Mouse (Mus musculus): ENCODE results near the gene Elof1. TPM values are rescaled to one million over a fixed set of nuclear protein-coding genes. Genes with fewer than 3 reads are reported as not detected.

Elof1 gene
- polyA plus RNA-seq, 1 experiment from 2014 or later = 192 TPM

GRCm38 (mm10) chr9:22066433-22066832, 50.5 kb downstream of the Elof1 start:
- H3K36me3 ChIP-seq (ENCODE audit: control insufficient read depth, insufficient read depth, low read length) = peaks cover 17% of the 10 kb centered on the region
- no peak for ATAC-seq
- no peak overlapping the region for H3K4me3 ChIP-seq (ENCODE audit: low read length)
- H3K4me2 ChIP-seq (ENCODE audit: low read length) = no peak overlapping the region
- no peaks in the 10 kb centered on the region for H3K27me3 ChIP-seq (replicated peaks; ENCODE audit: control insufficient read depth, insufficient read depth, low read length)
- peaks cover 9% of the 10 kb centered on the region for H3K4me1 ChIP-seq (ENCODE audit: control insufficient read depth, insufficient read depth, low read depth, low read length)
- no peak overlapping the region for H3K9ac ChIP-seq (ENCODE audit: low read depth, low read length)
- no peak overlapping the region for H3K27ac ChIP-seq (ENCODE audit: low read depth, low read length)
- WGBS = 74% methylated on average over 3 of the region's 3 CpGs
- no peaks in the 10 kb centered on the region for H3K9me3 ChIP-seq (ENCODE audit: control insufficient read depth, low read length)

- H3K9me3 ChIP-seq (ENCODE audit: control insufficient read depth, low read length) = no peaks in the 10 kb centered on the region
- H3K27me3 ChIP-seq (replicated peaks; ENCODE audit: control insufficient read depth, insufficient read depth, low read length) = no peaks in the 10 kb centered on the region
- H3K4me3 ChIP-seq (ENCODE audit: low read length) = no peak overlapping the region
- H3K4me1 ChIP-seq (ENCODE audit: control insufficient read depth, insufficient read depth, low read depth, low read length) = peaks cover 9% of the 10 kb centered on the region
- H3K4me2 ChIP-seq (ENCODE audit: low read length) = no peak overlapping the region
- peaks cover 17% of the 10 kb centered on the region for H3K36me3 ChIP-seq (ENCODE audit: control insufficient read depth, insufficient read depth, low read length)
- WGBS = 95% methylated on average over 11 of the region's 11 CpGs
- H3K9ac ChIP-seq (ENCODE audit: low read depth, low read length) = no peak overlapping the region
- H3K27ac ChIP-seq (ENCODE audit: low read depth, low read length) = no peak overlapping the region
- ATAC-seq = no peak
Observed at GRCm38 (mm10) chr9:22065642-22066041, 51.3 kb downstream of the Elof1 start.

- Histone ChIP-seq H3K27me3 (replicated peaks; ENCODE audit: control insufficient read depth, insufficient read depth, low read length) (no peaks in the 10 kb centered on the region), H3K36me3 (ENCODE audit: control insufficient read depth, insufficient read depth, low read length) (peaks cover 17% of the 10 kb centered on the region), H3K4me3 (ENCODE audit: low read length) (no peak overlapping the region), H3K9ac (ENCODE audit: low read depth, low read length) (no peak overlapping the region), H3K27ac (ENCODE audit: low read depth, low read length) (no peak overlapping the region), H3K9me3 (ENCODE audit: control insufficient read depth, low read length) (no peaks in the 10 kb centered on the region), H3K4me1 (ENCODE audit: control insufficient read depth, insufficient read depth, low read depth, low read length) (no peaks in the 10 kb centered on the region), H3K4me2 (ENCODE audit: low read length) (no peak overlapping the region)
- no peak for ATAC-seq
- 90% methylated on average over 3 of the region's 3 CpGs for WGBS
Observed at GRCm38 (mm10) chr9:22064341-22064740, 52.6 kb downstream of the Elof1 start.

Small RNA genes within 50 kb of the gene (microRNA-seq; reads per million reads assigned to microRNA genes)
- gene Mir7084 = not detected

Other genes starting within 250 kb of the Elof1 start
- gene Rab3d, start 199.0 kb downstream of the Elof1 start, polyA plus RNA-seq (2015; fragmentation: Nextera tagmentation; extraction: Ambion mirVana) = 23.6 and 24.3 TPM in 2 replicates
- gene Ccdc159, start 189.7 kb downstream of the Elof1 start, polyA plus RNA-seq (2015; fragmentation: Nextera tagmentation; extraction: Ambion mirVana) = 9.7 and 9.8 TPM in 2 replicates
- gene Tmem205, start 189.6 kb downstream of the Elof1 start, polyA plus RNA-seq (2015; fragmentation: Nextera tagmentation; extraction: Ambion mirVana) = 56.5 and 61.0 TPM in 2 replicates
- gene Plppr2, start 180.1 kb downstream of the Elof1 start, polyA plus RNA-seq (2015; fragmentation: Nextera tagmentation; extraction: Ambion mirVana) = 106 and 115 TPM in 2 replicates
- 8.1 and 8.7 TPM in 2 replicates for gene Swsap1, start 161.4 kb downstream of the Elof1 start, polyA plus RNA-seq (2015; fragmentation: Nextera tagmentation; extraction: Ambion mirVana)
- 1.2 and 1.4 TPM in 2 replicates for gene Epor, start 153.7 kb downstream of the Elof1 start, polyA plus RNA-seq (2015; fragmentation: Nextera tagmentation; extraction: Ambion mirVana)
- 2.0 and 2.1 TPM in 2 replicates for gene Rgl3, start 127.7 kb downstream of the Elof1 start, polyA plus RNA-seq (2015; fragmentation: Nextera tagmentation; extraction: Ambion mirVana)
- gene Ccdc151, start 114.5 kb downstream of the Elof1 start, polyA plus RNA-seq (2015; fragmentation: Nextera tagmentation; extraction: Ambion mirVana) = 5.9 and 6.4 TPM in 2 replicates
- gene Prkcsh, start 114.4 kb downstream of the Elof1 start, polyA plus RNA-seq (2015; fragmentation: Nextera tagmentation; extraction: Ambion mirVana) = 93.7 and 97.3 TPM in 2 replicates
- 77.8 and 80.4 TPM in 2 replicates for gene Elavl3, start 65.1 kb downstream of the Elof1 start, polyA plus RNA-seq (2015; fragmentation: Nextera tagmentation; extraction: Ambion mirVana)
- not detected in 2 replicates for gene Gm49318, start 45.9 kb downstream of the Elof1 start, polyA plus RNA-seq (2015; fragmentation: Nextera tagmentation; extraction: Ambion mirVana)
- gene Zfp653, start 45.8 kb downstream of the Elof1 start, polyA plus RNA-seq (2015; fragmentation: Nextera tagmentation; extraction: Ambion mirVana) = 16.6 and 16.7 TPM in 2 replicates
- gene Ecsit, start 31.7 kb downstream of the Elof1 start, polyA plus RNA-seq (2015; fragmentation: Nextera tagmentation; extraction: Ambion mirVana) = 60.9 and 62.3 TPM in 2 replicates
- 0.93 and 1.4 TPM in 2 replicates for gene Cnn1, start 18.0 kb downstream of the Elof1 start, polyA plus RNA-seq (2015; fragmentation: Nextera tagmentation; extraction: Ambion mirVana)
- 0.49 and 1.5 TPM in 2 replicates for gene Acp5, start 18.5 kb upstream of the Elof1 start, polyA plus RNA-seq (2015; fragmentation: Nextera tagmentation; extraction: Ambion mirVana)
- 89.8 and 97.6 TPM in 2 replicates for gene Pigyl, start 39.7 kb upstream of the Elof1 start, polyA plus RNA-seq (2015; fragmentation: Nextera tagmentation; extraction: Ambion mirVana)
- gene Zfp872, start 70.9 kb upstream of the Elof1 start, polyA plus RNA-seq (2015; fragmentation: Nextera tagmentation; extraction: Ambion mirVana) = 0.79 and 1.1 TPM in 2 replicates
- 9.3 and 10.2 TPM in 2 replicates for gene Zfp809, start 108.5 kb upstream of the Elof1 start, polyA plus RNA-seq (2015; fragmentation: Nextera tagmentation; extraction: Ambion mirVana)
- 7.1 and 7.4 TPM in 2 replicates for gene Zfp599, start 142.7 kb upstream of the Elof1 start, polyA plus RNA-seq (2015; fragmentation: Nextera tagmentation; extraction: Ambion mirVana)
- 23.0 and 25.0 TPM in 2 replicates for gene Zfp810, start 190.5 kb upstream of the Elof1 start, polyA plus RNA-seq (2015; fragmentation: Nextera tagmentation; extraction: Ambion mirVana)